Mouse (Mus musculus) gastrocnemius, postnatal 14 days (tissue): Measurements from ENCODE around the gene Fam151b. TPM values are rescaled to one million over a fixed set of nuclear protein-coding genes. Genes with fewer than 3 reads are reported as not detected.
A peak's percentile ranks its signal among the peaks of the same experiment; 100 is the strongest.

ENCODE experiments used
- DNase-seq: peaks from one replicate; pipeline ENCODE4 v3.0.0; 2021; ENCODE audit warnings: mixed read lengths
- intact Hi-C: fragments of 180-260 bp; cut with DNase I; formaldehyde crosslinking; loops from one replicate; pipeline ENCODE4 v1.15.1; 2025; ENCODE audit warnings: low total_unique reads
- long read RNA-seq, 2 experiments: library from polyadenylated mRNA; stranded (forward); transcript quantifications; one replicate each; pipeline ENCODE4 v2.0.0; 2021
- total RNA-seq, 2 experiments: library from RNA; stranded (reverse); gene quantifications; 2 replicates each; pipeline ENCODE4 v1.2.3; 2021

Fam151b gene
- total RNA-seq: 1 to 10 TPM; 2.4 to 2.5 TPM
- long read RNA-seq, experiment 1: 0 reads
- long read RNA-seq, experiment 2, partial matches to known transcripts: 0 of 2 reads
- long read RNA-seq, experiment 2, other reads (novel, unspliced or antisense): 1 of 2 reads

DNA sequence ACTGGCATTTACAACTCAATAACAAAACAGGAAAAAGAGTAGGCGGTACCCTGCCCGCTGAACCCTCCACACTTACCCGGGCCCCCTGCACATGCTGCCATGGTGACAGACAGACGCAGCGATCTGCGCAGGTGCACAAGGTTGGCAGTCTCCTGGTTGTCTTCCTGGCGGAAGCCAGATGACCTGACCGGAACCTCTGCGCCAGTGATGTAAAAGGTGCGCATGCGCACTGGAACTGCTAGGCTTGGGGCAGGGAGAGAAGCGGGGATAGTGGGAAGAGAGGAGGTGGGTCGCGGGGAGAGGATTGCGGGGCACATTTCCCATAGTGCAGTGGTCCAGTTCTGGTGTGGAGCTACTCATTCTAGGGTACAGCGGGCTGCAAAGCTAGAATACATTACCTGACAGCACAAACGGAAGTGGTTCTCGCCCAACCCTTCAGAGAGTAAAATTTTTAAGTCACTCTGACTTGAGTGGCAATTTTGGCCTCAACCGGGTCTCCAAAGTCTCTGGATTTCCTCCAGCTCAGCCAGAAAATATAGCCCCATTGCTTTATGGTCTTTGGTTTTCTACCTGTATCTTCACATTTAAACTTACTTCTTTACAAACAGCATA is at the start of gene Fam151b:
Fam151b (minus strand) TSS at position 164 of the 612 bp plus-strand sequence.
- peak; percentile 87 for DNase-seq
- intact Hi-C loops: no loop called here

DNA sequence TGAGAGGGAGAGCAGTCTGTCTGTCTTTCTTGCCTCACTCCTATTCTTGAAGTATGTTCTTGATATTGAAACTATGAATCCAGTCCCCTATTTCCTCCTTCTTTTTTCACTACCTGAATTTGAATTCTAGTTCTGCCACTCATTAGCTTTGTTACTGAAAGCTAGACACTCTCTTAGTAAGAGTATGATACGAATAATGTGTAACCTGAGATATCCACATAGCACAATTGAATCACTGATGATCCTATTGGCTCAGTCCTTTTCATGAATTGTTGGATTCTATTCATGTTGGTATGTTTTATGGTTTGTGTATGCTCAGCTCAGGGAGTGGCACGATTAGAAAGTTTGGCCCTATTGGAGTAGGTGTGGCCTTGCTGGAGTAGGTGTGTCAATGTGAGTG is 48.4 kb upstream of the Fam151b start:
- intact Hi-C loops: no loop called here

DNA sequence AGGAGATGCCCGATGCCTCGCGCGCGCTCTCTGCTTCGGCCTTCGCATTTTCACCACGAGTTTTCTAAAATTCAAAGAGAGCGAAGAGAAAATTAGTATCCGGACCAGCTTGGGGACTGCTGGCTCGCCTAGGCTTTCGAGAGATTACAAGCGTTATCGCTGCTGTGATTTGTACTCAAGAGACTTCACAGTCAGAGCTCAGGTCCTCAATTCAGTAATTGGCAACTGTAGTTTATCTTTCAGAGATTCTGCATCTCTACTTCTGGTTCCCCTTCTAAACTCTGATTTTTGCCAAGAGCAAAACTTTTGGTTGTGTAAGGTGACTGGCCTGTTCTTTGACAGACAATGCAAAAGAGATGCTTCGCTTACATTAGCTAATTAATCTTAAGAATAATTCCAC is 47.4 kb upstream of the Fam151b start:
- no peak for DNase-seq
- intact Hi-C loops: no loop called here

More for the DNA sequence above, 48.4 kb upstream of the Fam151b start:
- DNase-seq: no peak

DNA sequence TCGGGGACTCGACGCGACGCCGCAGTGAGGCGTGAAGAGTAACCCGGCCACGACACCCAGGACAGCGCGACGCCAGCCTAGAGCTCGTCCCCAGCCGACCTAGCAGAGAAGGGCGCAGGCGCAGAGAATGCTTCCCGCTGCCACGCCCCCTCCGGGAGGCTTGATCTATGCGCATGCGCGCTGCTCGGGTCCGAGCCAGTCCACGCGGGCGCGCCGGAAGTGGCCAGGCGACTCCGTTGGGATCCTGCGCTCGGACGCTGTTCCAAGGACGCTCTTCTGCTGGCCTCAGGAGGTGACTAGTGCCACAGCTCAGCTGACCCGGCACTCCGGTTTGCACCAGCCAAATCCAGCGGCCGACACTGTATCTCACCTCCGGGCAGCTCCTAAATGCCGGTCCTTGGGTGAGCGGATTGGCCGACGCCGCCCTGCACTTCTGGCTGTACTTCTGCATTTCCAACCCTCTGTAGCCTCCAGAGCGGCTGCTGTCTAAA is 47.0 kb upstream of the Fam151b start, which contains the start of gene Zfyve16:
Zfyve16 (minus strand) TSS at position 148 of the 491 bp plus-strand sequence.
- DNase-seq: peak; percentile 98
- intact Hi-C loops: no loop called here

DNA sequence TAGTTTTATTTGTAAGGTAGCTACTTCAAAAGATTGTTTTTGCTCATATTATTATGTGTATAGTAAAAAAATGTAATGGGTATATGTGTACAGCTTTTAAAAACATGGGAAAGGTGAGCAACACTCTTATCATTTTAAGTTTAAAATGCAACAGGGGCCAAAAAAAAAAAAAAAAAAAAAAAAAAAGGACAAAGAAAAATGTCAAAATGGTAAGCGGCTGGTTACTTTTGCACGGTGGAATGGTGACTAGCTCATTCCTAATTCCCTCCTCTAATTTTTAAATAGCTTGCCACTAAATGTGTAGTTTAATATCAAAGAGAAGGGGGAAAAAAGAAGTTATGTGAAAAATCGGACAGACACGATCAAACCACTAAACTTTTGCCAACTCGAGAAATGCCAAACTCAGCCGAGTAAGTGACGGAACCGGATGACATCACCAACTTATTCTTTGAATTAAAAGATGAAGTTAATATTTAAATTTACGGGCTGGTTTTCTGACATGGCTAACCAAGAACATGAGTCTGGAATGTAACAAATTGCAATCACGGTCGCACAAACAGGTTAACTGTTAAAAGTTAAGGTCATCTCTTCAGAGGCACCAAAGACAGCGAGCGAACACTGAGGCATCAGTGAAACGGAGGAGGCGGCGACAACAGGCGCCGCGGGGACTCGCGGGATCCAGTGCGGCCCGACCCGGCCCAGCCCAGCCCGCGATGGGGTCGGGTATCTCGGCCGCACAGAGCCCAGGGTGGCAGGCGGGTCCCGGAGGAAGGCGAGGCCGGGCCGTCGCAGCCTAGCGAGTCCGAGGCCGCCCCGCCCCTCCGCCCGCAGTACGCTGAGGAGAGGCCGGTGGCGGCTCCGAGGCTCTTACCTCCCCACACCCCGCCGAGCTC is 46.3 kb upstream of the Fam151b start:
- no peak for DNase-seq
- intact Hi-C loops: no loop called here

DNA sequence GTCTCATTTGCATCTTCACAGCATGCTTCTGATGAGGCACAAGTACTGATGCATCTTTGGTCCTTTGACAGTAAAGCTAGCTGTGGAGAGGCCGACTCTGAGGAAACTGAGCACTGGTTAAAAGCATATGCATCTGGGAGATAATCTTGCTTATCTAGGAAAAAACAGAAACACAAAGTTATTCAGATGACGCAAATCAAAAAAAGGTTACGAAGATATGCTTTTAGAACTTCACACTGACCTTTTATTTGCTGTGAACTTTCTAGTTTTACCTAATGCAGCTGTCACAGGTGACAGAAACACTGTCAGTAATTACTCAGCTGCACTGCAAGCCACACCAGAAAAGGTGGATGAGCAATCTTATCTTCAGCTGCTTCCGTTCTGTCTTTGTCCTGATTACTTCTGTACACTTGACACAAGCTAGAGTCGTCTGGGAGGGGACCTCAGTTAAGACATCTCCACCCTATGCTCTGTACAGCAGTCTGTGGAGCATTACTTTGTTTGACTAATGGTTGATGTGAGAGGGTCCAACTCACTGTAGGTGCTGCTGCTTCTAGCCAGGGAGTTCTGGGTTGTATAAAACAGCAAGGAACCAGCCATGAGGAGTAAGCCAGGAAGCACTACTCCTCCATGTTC is 39.5 kb upstream of the Fam151b start:
- intact Hi-C loops: no loop called here
- DNase-seq: no peak

DNA sequence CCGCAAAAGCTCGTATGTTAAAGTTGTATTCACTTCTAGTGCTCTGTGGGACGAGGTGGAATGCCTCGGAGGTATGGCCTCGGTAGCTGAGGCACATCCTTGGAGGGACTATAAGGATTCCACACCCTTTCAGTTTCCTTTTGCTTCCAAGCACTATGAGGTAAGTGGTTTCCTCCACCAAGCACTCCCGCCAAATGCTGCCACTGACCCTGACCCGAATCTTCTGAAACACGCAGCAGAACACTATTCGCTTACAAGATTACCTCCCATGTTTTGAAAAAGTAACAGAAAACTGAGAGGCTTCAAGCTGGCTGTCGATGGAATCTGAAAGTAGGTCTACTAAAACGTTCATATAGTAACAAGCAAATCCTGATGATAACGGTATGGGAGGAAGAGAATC is 21.1 kb upstream of the Fam151b start:
- DNase-seq: no peak
- intact Hi-C loops: no loop called here

DNA sequence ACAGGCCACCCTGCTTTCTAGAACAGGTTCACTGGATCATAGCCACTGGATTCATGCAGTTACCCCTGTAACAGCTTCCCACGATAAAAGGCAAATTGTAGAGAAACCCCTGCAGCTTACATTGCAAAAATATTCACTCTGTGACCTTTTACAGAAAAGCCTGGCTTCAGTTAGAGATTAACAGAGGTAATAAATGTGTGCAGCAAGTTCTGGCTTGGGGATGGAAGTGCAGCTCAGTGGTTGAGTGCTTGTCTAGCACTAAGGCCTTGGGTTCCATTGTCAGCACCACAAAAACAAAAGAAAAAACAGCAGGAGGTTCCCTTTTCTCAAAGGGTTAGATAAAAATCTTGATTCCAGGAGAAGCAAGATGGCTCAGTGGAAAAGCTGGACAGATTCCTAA is 8.1 kb upstream of the Fam151b start:
- intact Hi-C loops: no loop called here
- DNase-seq: no peak

DNA sequence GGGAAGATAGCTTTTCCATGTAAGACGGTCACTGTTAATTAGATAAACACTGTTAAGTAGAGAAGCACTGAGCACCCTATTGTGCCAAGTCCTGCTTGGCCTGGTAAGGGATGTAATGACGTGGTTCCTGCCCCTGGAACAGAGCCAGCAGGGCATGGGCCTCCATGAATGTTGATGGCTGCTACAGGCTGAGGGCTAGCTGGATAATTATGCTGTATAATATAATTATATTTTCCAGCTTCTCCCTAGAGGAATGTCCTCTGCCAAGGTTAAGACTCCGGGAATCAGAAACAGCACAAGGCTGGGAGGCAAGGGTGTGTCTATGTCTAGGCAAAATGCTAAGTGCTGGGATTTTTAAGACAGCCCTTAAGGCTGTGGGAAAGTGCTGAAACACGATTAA is 7.0 kb upstream of the Fam151b start:
- intact Hi-C loops: no loop called here
- DNase-seq: peak; percentile 18

DNA sequence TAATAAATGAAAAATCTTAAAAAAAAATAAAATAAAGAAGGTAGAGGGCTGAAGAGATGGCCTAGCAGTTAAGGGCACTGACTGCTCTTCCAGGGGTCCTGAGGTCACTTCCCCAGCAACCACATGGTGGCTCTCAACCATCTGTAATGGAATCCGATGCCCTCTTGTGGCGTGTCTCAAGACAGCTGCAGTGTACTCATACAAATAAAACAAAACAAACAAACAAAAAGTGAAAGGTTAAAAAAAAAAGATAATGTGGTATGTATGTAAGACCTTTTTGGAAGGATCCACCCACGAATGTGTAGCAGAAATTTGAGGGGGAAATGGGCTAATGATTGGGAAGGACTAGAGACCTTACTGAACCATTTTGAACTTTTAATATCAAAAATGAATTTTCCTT is 467 bp downstream of the Fam151b start:
- peak; percentile 37 for DNase-seq
- intact Hi-C loops: no loop called here

DNA sequence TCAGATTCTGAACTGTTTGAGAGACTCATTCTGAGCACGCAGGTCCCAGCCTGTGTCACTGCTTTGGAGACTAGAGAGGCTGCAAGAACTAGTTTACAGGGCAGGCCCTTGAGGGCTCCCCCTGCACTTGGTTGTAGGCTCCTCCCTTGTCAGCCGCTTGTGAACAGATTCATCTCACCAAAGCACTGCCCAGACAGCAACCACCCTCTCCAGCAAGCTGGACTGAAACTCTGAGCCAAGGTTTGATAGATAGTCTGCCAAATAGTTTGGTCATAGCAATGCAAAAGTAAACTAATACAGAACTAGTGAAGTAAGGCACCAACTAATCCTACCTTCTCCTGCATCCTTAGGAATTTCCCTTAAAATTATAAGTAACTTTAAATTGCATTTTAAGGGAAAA is 13.7 kb downstream of the Fam151b start:
- intact Hi-C loops: loop anchor here (10.0 kb wide), 1 partner anchor 105 kb away; no protein-coding TSS in a partner anchor
- no peak for DNase-seq

DNA sequence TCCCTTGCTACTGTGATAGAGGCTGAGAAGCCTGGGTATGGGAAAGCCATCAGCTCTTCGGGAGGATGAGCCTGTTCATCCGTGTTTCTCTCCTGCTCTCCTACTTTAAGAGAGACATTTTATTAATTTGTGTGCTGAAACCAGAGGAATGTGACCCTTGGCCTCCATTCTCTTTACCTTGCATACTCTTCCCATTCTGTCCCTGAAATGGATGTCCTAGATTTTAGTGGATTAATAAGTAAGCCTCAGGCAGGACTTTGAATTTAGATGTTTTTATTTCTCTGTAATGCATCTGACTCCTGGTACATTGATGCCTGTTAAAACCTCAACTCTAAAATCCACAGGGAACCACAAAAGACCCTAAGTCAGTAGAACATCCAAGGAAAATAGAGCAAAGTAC is 14.4 kb downstream of the Fam151b start:
- DNase-seq: no peak
- intact Hi-C loops: no loop called here

DNA sequence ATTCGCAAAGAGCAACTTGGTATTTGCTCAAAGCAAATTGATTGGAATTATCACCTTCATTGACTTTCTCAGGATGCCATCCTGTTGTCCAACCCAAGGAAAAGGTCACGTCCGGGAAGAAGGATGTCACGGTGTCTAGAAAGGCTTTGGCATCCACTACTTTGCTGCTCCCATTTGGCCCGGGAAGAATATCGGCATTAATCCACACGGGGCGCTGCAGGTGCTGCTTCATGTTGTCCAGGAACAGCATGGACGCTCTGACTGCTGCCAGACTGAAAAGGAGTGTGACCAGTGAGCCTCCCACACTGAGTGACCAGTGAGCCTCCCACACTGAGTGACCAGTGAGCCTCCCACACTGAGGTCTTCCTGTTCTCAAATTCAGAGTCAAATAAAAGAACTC is 15.9 kb downstream of the Fam151b start:
- intact Hi-C loops: no loop called here

DNA sequence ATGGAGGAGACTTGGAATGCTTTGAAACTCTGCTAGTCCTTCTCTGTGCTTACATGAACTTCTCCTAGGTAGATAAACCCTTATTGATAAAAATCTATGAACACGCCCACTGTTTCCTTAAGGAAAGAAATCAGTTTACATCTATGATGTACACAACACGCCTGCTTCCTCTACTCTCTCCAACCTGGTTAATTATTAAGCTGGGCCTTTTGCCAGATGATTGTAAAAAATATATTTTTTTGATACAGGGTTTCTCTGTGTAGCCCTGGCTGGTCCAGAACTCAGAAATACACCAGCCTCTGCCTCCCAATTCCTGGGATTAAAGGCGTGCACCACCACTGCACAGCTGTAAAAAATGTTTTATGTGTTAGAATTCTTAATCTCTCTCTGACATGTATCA is 19.1 kb downstream of the Fam151b start:
- intact Hi-C loops: no loop called here
- DNase-seq: no peak

More for the DNA sequence above, 15.9 kb downstream of the Fam151b start:
- DNase-seq: no peak

DNA sequence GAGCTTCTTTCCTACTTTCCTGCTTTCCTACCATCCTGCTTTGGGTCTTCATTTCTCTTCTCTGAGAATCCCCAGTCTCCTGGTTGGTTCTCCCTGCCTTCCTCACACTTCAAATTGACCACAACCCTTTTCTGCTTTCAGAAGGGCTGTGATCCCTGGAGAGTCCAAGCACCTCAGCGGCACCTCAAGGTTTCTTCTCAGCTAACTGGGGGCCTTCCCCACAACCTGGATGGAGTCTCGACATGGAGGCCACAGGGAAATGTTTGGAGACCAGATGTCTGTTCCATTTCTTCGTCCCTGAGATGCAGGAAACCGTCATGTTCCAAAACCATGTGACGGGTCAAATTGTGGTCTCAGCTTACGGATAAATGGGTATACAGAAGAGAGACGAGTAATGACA is 36.9 kb downstream of the Fam151b start:
- intact Hi-C loops: no loop called here
- DNase-seq: no peak

DNA sequence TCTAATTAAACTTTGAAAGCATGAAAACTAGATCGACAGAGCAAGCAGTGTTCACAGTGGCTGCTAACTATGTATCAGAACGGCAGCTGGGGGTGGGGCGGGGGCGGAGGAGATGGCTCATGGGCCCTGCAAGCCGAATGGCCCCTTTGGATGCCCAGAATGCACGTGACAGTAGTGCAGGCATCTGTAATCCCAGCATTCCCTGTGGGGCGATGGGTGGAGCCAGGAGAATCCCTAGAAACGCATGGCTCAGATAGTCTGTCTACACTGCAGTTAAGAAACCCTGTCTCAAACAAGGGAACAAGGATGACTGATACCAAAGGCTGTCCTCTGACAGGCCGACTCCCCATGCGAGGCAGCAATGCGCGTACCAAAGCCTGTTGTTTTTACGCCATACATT is 43.5 kb downstream of the Fam151b start:
- DNase-seq: no peak
- intact Hi-C loops: no loop called here

DNA sequence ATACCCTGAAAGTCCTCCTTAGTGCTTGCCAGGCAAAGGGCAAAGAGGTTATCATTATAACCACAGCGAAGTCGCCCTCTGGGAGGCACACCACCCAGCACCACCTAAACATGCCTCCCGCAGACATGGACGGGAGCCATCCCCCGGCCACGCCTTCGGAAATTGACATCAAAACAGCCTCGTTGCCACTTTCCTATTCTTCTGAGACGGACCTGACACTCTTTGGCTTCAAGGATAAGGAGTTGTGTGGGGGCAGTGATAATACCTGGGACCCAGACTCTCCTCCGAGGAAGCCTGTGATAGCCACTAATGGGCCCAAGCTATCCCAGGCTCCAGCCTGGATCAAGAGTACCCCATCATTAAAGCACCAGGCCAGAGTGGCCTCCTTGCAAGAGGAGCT is 45.2 kb downstream of the Fam151b start:
- intact Hi-C loops: no loop called here
- DNase-seq: no peak

DNA sequence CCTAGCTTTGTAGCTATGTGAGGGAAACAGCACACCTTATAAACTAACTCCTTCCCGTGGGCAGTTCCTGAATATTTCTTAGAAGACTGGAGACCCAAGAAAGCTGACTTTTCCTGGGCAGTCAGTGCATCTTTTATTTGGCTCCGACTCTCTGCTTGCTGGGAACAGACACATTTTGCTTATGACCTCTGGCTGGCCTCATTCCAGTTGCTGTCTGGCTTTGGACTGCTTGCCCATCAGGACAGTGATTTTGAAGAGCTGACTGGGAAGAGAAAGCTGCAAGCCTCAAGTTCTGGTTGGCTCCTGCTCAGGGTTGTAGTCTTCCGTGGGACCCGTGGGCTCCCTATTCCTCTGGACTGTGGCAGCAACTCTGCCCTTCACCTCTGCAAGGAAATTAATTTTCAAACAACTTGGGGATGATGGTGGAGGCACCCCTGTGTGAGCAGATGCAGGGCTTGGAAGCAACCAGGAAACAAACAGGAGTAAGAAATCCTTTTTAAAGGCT is 56.4 kb downstream of the Fam151b start:
- intact Hi-C loops: no loop called here
- no peak for DNase-seq

DNA sequence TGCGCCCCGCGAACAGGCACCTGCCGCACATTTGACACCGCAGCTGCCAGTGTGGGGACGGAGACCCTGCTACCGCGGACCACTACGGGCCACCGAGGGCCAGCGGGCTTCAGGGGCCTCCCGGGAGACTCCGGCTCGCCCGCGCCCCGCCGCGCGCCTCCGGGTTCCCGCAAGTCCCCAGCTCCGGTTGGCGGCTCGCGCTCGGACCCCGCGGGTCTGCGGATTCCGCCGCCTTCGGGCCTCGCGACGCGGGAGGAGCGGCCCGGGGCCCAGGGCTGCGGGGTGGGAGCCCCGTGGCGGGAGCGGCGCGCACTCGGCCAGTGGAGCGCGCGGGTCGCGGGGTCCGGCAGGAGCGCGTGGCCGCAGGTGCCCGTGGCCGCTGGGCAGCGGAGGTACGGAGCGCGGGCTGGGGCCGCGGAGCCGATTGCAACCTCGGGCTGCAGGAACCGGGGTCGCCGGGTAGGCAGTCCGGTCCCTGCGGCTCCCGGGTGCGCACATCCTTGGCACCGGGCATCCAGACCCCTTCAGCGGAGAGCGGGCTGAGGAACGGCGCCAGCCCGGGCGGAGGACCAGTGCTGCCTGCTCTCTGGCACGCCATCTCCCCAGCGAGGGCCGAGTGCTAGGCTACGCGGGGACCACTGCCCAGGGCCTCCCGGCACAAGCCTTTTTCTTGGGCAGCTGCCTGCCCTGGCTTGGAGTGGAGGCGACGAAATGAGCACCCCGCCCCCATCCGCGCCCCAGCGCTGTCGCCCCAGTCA is 57.3 kb downstream of the Fam151b start:
- DNase-seq: peak; percentile 10
- intact Hi-C loops: no loop called here
